Mouse (Mus musculus): ENCODE results near the gene Prlr.

Prlr gene

GRCm38 (mm10) chr15:10228636-10229035 is 51.6 kb downstream of the Prlr start:
- in situ Hi-C loops (cut with MboI, MseI): no loop called here

- in situ Hi-C loops (cut with MboI, MseI): loop anchor here (5.0 to 10.0 kb wide), 2 partner anchors 49 to 209 kb away; no protein-coding TSS in a partner anchor
Measured at GRCm38 (mm10) chr15:10235977-10236376, 58.9 kb downstream of the Prlr start.

- in situ Hi-C loops (cut with MboI, MseI): loop anchor here (5.0 to 10.0 kb wide), 2 partner anchors 50 to 208 kb away; no protein-coding TSS in a partner anchor
Measured at GRCm38 (mm10) chr15:10236812-10237211, 59.8 kb downstream of the Prlr start.

- in situ Hi-C loops (cut with MboI, MseI): loop anchor here (5.0 to 10.0 kb wide), 2 partner anchors 51 to 206 kb away; no protein-coding TSS in a partner anchor
Measured at GRCm38 (mm10) chr15:10238454-10238853, 61.4 kb downstream of the Prlr start.

- in situ Hi-C loops (cut with MboI, MseI): no loop called here
Measured at GRCm38 (mm10) chr15:10240228-10240795, 63.3 kb downstream of the Prlr start.

- in situ Hi-C loops (cut with MboI, MseI): no loop called here
Measured at GRCm38 (mm10) chr15:10242250-10242649, 65.2 kb downstream of the Prlr start.

- in situ Hi-C loops (cut with MboI, MseI): no loop called here
Measured at GRCm38 (mm10) chr15:10249285-10249684, 72.2 kb downstream of the Prlr start.

- in situ Hi-C loops (cut with MboI, MseI): no loop called here
Measured at GRCm38 (mm10) chr15:10250784-10251183, 73.7 kb downstream of the Prlr start.

- in situ Hi-C loops (cut with MboI, MseI): no loop called here
Measured at GRCm38 (mm10) chr15:10252526-10252925, 75.5 kb downstream of the Prlr start.

- in situ Hi-C loops (cut with MboI, MseI): no loop called here
Measured at GRCm38 (mm10) chr15:10262219-10262618, 85.2 kb downstream of the Prlr start.

- in situ Hi-C loops (cut with MboI, MseI): no loop called here
Measured at GRCm38 (mm10) chr15:10262641-10263040, 85.6 kb downstream of the Prlr start.

- in situ Hi-C loops (cut with MboI, MseI): no loop called here
Measured at GRCm38 (mm10) chr15:10263420-10263819, 86.4 kb downstream of the Prlr start.

GRCm38 (mm10) chr15:10264885-10265284 is 87.8 kb downstream of the Prlr start:
- in situ Hi-C loops (cut with MboI, MseI): no loop called here

GRCm38 (mm10) chr15:10267251-10267650 is 90.2 kb downstream of the Prlr start:
- in situ Hi-C loops (cut with MboI, MseI): no loop called here

- in situ Hi-C loops (cut with MboI, MseI): no loop called here
Measured at GRCm38 (mm10) chr15:10276386-10276785, 99.3 kb downstream of the Prlr start.

- in situ Hi-C loops (cut with MboI, MseI): no loop called here
Measured at GRCm38 (mm10) chr15:10277461-10277860, 100.4 kb downstream of the Prlr start.

GRCm38 (mm10) chr15:10281546-10281945 is 104.5 kb downstream of the Prlr start:
- in situ Hi-C loops (cut with MboI, MseI): no loop called here

- in situ Hi-C loops (cut with MboI, MseI): no loop called here
Measured at GRCm38 (mm10) chr15:10283661-10284060, 106.6 kb downstream of the Prlr start.

- in situ Hi-C loops (cut with MboI, MseI): no loop called here
Measured at GRCm38 (mm10) chr15:10296570-10296969, 119.5 kb downstream of the Prlr start.

GRCm38 (mm10) chr15:10298058-10298457 is 121.0 kb downstream of the Prlr start:
- in situ Hi-C loops (cut with MboI, MseI): no loop called here

GRCm38 (mm10) chr15:10299467-10299866 is 122.4 kb downstream of the Prlr start:
- in situ Hi-C loops (cut with MboI, MseI): no loop called here

GRCm38 (mm10) chr15:10306461-10306860 is 129.4 kb downstream of the Prlr start:
- in situ Hi-C loops (cut with MboI, MseI): loop anchor here (25.0 kb wide), 1 partner anchor 694 kb away; no protein-coding TSS in a partner anchor

- in situ Hi-C loops (cut with MboI, MseI): loop anchor here (5.0 to 25.0 kb wide), 2 partner anchors 700 to 880 kb away; no protein-coding TSS in a partner anchor
Measured at GRCm38 (mm10) chr15:10311826-10312225, 134.8 kb downstream of the Prlr start.
